Mouse (Mus musculus): ENCODE measurements around the gene Pip5k1c. TPM values are rescaled to one million over a fixed set of nuclear protein-coding genes. Genes with fewer than 3 reads are reported as not detected.

Pip5k1c gene
- polyA plus RNA-seq, 1 experiment = 103 TPM

DNA sequence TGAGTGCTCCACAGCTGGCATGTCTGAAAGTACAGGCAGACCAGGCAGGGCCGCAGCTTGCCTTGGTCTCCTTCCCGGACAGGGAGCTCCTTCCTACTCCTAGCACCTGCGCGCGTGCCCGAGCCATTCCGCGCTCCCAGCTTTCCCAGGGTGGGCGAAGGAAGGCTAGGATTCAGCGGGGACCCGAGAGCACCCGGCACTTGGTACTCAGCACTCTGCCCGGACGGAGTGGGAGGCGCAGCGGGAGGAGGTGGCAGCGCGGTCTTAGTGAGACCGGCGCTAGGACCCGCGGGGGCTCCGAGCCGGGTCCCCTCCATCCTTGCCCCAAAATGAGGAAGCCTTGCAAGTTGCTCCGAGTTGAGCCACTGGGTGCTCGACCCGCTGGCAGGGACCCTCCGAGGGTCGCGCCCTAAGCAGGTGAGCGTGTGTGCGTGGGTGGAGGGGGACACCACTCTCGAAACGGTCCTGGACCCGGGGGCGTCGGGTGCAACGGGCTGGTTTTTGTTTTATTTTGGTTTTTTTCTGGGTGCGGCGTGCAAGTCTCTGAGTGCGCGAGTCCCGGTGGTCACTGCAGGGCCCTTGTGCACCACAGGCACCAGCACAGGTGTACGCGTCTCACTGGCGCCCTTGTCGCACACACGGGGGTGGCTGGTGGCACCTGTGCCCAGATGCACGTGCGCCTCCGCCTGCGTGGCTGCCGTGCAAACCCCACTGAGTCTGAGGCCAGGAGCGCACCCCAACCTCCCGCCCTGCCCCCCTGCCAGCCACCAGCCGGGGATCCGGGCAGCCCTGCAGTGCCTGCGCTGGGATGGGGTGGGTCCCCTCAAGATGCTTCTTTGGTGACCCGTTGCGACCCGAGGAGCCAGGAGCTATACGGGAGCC is 35.4 kb upstream of the Pip5k1c start:
- DNase-seq = no peak
- H3K4me3 ChIP-seq (replicated peaks; ENCODE audit: extremely low read depth, low read depth, low read length) = peak overlapping the region; percentile 21
- no peaks in the 10 kb centered on the region for H3K4me1 ChIP-seq (ENCODE audit: control insufficient read depth, insufficient read depth, low read length)
- no peak for TF ChIP-seq POLR2A (IDR thresholded peaks at IDR 0.05; ENCODE audit: borderline replicate concordance, extremely low read depth, low read depth, low read length)
- TF ChIP-seq CTCF (IDR thresholded peaks at IDR 0.05; ENCODE audit: insufficient read depth, low read length) = no peak
- 2% methylated on average over 57 of the region's 62 CpGs for WGBS

- TF ChIP-seq POLR2A (IDR thresholded peaks at IDR 0.05; ENCODE audit: borderline replicate concordance, extremely low read depth, low read depth, low read length) = no peak
- no peak for TF ChIP-seq CTCF (IDR thresholded peaks at IDR 0.05; ENCODE audit: insufficient read depth, low read length)
- Histone ChIP-seq H3K4me3 (replicated peaks; ENCODE audit: extremely low read depth, low read depth, low read length) (no peak overlapping the region), H3K4me1 (ENCODE audit: control insufficient read depth, insufficient read depth, low read length) (no peaks in the 10 kb centered on the region)
- 43% methylated on average over 21 of the region's 21 CpGs for WGBS
- DNase-seq = no peak
Measured at GRCm38 (mm10) chr10:81259225-81259884, 33.4 kb upstream of the Pip5k1c start.

DNA sequence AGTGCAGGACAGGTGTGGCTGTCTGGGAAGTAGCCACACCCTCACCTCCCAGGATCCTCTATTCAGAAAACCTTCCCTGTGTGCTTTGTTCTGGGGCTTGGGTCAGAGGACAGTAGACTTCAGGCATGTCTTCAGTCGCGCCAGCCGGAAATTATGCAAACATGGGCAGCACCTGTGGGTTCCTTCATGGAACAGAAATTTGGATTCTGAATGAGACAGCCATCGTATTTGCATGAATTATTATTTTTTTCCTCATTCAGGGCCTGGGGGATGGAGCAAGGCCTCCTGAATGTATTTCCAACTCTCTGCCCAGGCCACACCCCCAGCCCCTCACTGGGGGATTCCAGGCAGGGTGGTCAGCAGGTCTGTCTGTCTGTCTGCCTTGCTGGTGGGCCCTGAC is 31.7 kb upstream of the Pip5k1c start:
- no peak overlapping the region for H3K4me3 ChIP-seq (replicated peaks; ENCODE audit: extremely low read depth, low read depth, low read length)
- WGBS = 90% methylated on average over 4 of the region's 4 CpGs
- TF ChIP-seq CTCF (IDR thresholded peaks at IDR 0.05; ENCODE audit: insufficient read depth, low read length) = no peak
- H3K4me1 ChIP-seq (ENCODE audit: control insufficient read depth, insufficient read depth, low read length) = peaks cover 2% of the 10 kb centered on the region; the same call in 1 of the 2 replicates
- no peak for DNase-seq

- WGBS = 91% methylated on average over 8 of the region's 8 CpGs
- DNase-seq = no peak
- no peak for TF ChIP-seq CTCF (IDR thresholded peaks at IDR 0.05; ENCODE audit: insufficient read depth, low read length)
- TF ChIP-seq POLR2A (IDR thresholded peaks at IDR 0.05; ENCODE audit: borderline replicate concordance, extremely low read depth, low read depth, low read length) = no peak
- H3K4me1 ChIP-seq (ENCODE audit: control insufficient read depth, insufficient read depth, low read length) = peaks cover 5% of the 10 kb centered on the region; the same call in 1 of the 2 replicates
- no peak overlapping the region for H3K4me3 ChIP-seq (replicated peaks; ENCODE audit: extremely low read depth, low read depth, low read length)
Measured at GRCm38 (mm10) chr10:81265540-81265939, 27.2 kb upstream of the Pip5k1c start.

DNA sequence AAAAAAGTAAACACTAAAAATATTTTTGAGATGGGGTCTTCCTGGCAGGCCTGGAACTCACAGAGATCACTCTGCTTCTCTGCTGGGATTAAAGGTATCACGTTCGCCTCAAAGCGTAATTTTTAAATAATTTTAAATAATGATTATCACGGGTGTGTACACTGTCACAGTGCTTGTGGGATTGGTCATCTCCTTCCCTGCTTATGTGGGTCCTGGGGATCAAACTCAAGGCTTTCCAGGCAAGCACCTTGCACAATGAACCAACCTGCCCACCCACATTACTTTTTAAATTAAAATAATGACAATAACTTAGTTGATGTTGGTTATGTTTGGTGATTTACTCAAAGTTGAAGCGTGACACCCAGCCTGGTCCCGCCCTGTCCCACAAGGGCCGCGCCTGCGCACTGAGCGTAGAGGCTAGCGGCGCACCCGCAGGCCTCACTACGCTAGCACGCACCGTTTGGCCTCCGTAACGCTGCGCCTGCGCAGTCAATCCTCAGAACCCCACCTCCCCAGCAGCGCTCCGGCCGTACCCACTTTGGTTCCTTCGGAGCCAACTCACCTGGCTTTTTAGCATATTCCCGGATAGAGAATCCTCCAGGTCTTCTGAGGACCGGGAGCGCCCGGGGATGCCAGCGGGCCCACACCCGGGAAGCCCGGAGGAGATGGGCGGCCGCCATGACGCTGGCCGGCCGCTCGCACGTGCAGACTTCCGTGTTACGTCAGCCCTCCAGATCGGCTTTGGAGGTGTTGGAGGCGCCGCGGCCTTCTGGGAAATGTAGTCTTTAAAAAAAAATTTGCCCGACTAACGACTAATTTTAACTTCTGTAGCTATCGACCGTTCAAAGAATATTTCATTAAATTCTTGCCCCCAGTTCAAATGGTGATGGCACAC is 26.3 kb upstream of the Pip5k1c start, which contains the start of the genes Mrpl54 and Apba3:
TSS of gene Mrpl54 (minus strand) at position 724 of the 895 bp plus-strand sequence.
TSS of gene Apba3 (plus strand) at position 750 of the 895 bp plus-strand sequence.
- no peak for TF ChIP-seq CTCF (IDR thresholded peaks at IDR 0.05; ENCODE audit: insufficient read depth, low read length)
- TF ChIP-seq POLR2A (IDR thresholded peaks at IDR 0.05; ENCODE audit: borderline replicate concordance, extremely low read depth, low read depth, low read length) = peak; percentile 71; the same call in 1 of the 2 replicates
- under 1% methylated on average over 48 of the region's 48 CpGs for WGBS
- peaks cover 5% of the 10 kb centered on the region; the same call in 1 of the 2 replicates for H3K4me1 ChIP-seq (ENCODE audit: control insufficient read depth, insufficient read depth, low read length)

DNA sequence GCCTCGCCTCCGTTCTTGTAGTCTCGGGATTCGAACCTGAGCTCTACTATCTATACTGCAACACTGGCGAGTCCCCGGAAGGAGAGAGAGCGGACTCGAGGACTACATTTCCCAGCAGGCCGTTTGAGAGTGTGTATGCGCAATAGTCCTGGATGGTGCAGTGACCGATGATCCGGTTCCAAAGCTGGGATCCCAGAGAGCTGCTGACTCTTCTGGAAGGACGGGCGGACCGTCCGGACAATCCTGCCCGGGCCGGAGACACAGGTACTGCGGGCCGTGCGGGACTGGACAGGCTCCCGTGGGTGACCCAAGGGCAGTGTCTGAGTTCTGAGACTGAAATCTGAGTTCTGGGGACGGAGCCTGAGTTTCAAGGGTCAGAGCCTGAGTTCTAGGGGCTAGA is 24.7 kb upstream of the Pip5k1c start:
- H3K4me1 ChIP-seq (ENCODE audit: control insufficient read depth, insufficient read depth, low read length) = peaks cover 5% of the 10 kb centered on the region; the same call in 1 of the 2 replicates
- TF ChIP-seq POLR2A (IDR thresholded peaks at IDR 0.05; ENCODE audit: borderline replicate concordance, extremely low read depth, low read depth, low read length) (peak; percentile 88; the same call in 1 of the 2 replicates), CTCF (IDR thresholded peaks at IDR 0.05; ENCODE audit: insufficient read depth, low read length) (no peak)
- WGBS = 1% methylated on average over 23 of the region's 23 CpGs
- DNase-seq = peak; percentile 81
- H3K4me3 ChIP-seq (replicated peaks; ENCODE audit: extremely low read depth, low read depth, low read length) = peak overlapping the region; percentile 92

More for the DNA sequence above, 26.3 kb upstream of the Pip5k1c start, which contains the start of the genes Mrpl54 and Apba3:
- peak; percentile 96 for DNase-seq
- peak within 1 kb of the TSS; percentile 91 for H3K4me3 ChIP-seq (replicated peaks; ENCODE audit: extremely low read depth, low read depth, low read length)

GRCm38 (mm10) chr10:81268643-81269412 is 23.9 kb upstream of the Pip5k1c start:
- no peak for TF ChIP-seq POLR2A (IDR thresholded peaks at IDR 0.05; ENCODE audit: borderline replicate concordance, extremely low read depth, low read depth, low read length)
- TF ChIP-seq CTCF (IDR thresholded peaks at IDR 0.05; ENCODE audit: insufficient read depth, low read length) = no peak
- 77% methylated on average over 16 of the region's 16 CpGs for WGBS
- Histone ChIP-seq H3K4me3 (replicated peaks; ENCODE audit: extremely low read depth, low read depth, low read length) (peak overlapping the region; percentile 92), H3K4me1 (ENCODE audit: control insufficient read depth, insufficient read depth, low read length) (peaks cover 5% of the 10 kb centered on the region; the same call in 1 of the 2 replicates)
- DNase-seq = no peak

DNA sequence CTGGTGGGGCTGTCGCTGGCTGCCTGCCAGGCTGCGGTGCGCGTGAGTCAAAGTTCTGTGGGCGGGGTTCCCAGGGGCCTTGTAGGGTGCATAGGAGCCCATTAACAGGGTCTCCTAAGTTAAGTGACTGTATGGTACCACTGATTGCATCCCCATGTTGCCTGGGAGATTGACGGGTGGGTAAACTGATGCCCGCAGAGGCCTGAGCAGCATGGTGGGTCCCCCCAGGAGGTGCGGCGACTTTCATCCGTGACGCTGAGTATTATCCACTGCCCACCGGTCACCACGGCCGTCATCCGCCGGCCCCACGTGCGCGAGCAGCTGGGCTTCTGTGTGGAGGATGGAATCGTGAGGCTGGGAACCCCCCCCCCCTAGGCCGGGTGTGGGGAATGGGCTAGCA is 20.4 kb upstream of the Pip5k1c start:
- Histone ChIP-seq H3K4me1 (ENCODE audit: control insufficient read depth, insufficient read depth, low read length) (0 out of 2 replicates have a peak, but pooled peaks cover 3% of the 10 kb centered on the region), H3K4me3 (replicated peaks; ENCODE audit: extremely low read depth, low read depth, low read length) (no peak overlapping the region)
- DNase-seq = no peak
- no peak for TF ChIP-seq CTCF (IDR thresholded peaks at IDR 0.05; ENCODE audit: insufficient read depth, low read length)
- TF ChIP-seq POLR2A (IDR thresholded peaks at IDR 0.05; ENCODE audit: borderline replicate concordance, extremely low read depth, low read depth, low read length) = no peak
- 95% methylated on average over 21 of the region's 21 CpGs for WGBS

All from lung, adult 2 months (tissue).